In the genomic region with DNA sequence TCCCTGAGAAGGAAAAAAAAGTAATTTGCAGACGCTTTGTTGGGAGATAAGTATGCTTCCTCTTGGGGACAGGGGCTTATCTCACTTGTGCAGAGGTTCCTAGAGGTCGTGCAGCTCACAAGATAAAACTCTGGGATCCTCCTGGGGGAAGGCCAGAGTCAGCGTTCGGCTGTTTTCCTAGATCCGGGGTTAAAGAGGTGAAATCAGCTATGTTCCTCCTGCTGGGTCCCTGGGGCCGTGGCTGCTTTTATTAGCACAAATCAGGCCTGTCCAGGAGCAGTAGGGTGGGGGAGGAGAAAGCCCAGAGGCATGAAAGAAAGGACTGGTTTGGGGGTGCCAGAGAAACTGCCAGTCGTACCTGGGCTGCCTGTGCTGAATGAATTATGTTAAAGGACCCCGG, we compare ENCODE assay signal across 8 mouse cellular contexts.
DNase-seq lines count a peak whose midpoint lies in the region; ATAC-seq and TF ChIP-seq lines count a peak whose summit lies in the region.

No protein-coding gene starts in this region.

- no peaks in the 10 kb centered on the region for H3K36me3 ChIP-seq in embryonic facial prominence, embryonic 10.5 days (replicated peaks)
- H3K36me3 ChIP-seq in hindbrain, embryonic 14.5 days (replicated peaks; ENCODE audit: control insufficient read depth, insufficient read depth): no peaks in the 10 kb centered on the region
- no peaks in the 10 kb centered on the region for H3K36me3 ChIP-seq in liver, embryonic 16.5 days (ENCODE audit: control insufficient read depth, insufficient read depth)

- intact Hi-C loops in gastrocnemius, adult 2 months (cut with DNase I): no loop called here

- TF ChIP-seq POLR2A in brain, embryonic 14.5 days (IDR thresholded peaks at IDR 0.05; ENCODE audit: borderline replicate concordance, extremely low read depth, insufficient read depth, insufficient read length, poor library complexity, severe bottlenecking): no peak

- H3K9ac ChIP-seq in hindbrain, embryonic 14.5 days: peak overlapping the region; percentile 25; the same call in 1 of the 2 replicates
- H3K9ac ChIP-seq in liver, embryonic 16.5 days (ENCODE audit: low read depth, low read length): peak overlapping the region; percentile 35

- 8% methylated on average over 8 of the region's 8 CpGs for WGBS in embryonic facial prominence, embryonic 10.5 days
- WGBS in hindbrain, embryonic 14.5 days: 8% methylated on average over 8 of the region's 8 CpGs
- 3% methylated on average over 8 of the region's 8 CpGs for WGBS in liver, embryonic 16.5 days (ENCODE audit: insufficient replicate concordance)

- no peak overlapping the region for H3K4me3 ChIP-seq in embryonic facial prominence, embryonic 10.5 days
- no peak overlapping the region for H3K4me3 ChIP-seq in hindbrain, embryonic 14.5 days (replicated peaks; ENCODE audit: low read length)
- peak overlapping the region; percentile 26 for H3K4me3 ChIP-seq in liver, embryonic 16.5 days (ENCODE audit: low read depth, low read length)
- no peak overlapping the region for H3K4me3 ChIP-seq in gastrocnemius, adult 2 months

- no peaks in the 10 kb centered on the region for H3K27me3 ChIP-seq in embryonic facial prominence, embryonic 10.5 days (replicated peaks; ENCODE audit: low read depth, poor library complexity, severe bottlenecking)
- H3K27me3 ChIP-seq in hindbrain, embryonic 14.5 days (ENCODE audit: control insufficient read depth, insufficient read depth, low read length): no peaks in the 10 kb centered on the region
- H3K27me3 ChIP-seq in liver, embryonic 16.5 days (ENCODE audit: control insufficient read depth, insufficient read depth, low read depth, low read length): no peaks in the 10 kb centered on the region

- H3K4me2 ChIP-seq in hindbrain, embryonic 14.5 days (replicated peaks): peak overlapping the region; percentile 15; the same call in 1 of the 2 replicates
- H3K4me2 ChIP-seq in liver, embryonic 16.5 days (ENCODE audit: low read depth, low read length): peak overlapping the region; percentile 78

- H3K4me1 ChIP-seq in embryonic facial prominence, embryonic 10.5 days: peaks cover 21% of the 10 kb centered on the region
- peaks cover 22% of the 10 kb centered on the region for H3K4me1 ChIP-seq in hindbrain, embryonic 14.5 days (replicated peaks; ENCODE audit: control insufficient read depth, insufficient read depth, low read length)
- H3K4me1 ChIP-seq in liver, embryonic 16.5 days (ENCODE audit: control insufficient read depth, low read depth, low read length): peaks cover 43% of the 10 kb centered on the region

- no peaks in the 10 kb centered on the region for H3K9me3 ChIP-seq in embryonic facial prominence, embryonic 10.5 days
- no peaks in the 10 kb centered on the region for H3K9me3 ChIP-seq in hindbrain, embryonic 14.5 days (ENCODE audit: control insufficient read depth, low read length)
- H3K9me3 ChIP-seq in liver, embryonic 16.5 days (replicated peaks; ENCODE audit: control insufficient read depth, low read length): no peaks in the 10 kb centered on the region

- DNase-seq in brain, embryonic 14.5 days (ENCODE audit: low read depth): peak; percentile 76
- peak; percentile 25 for DNase-seq in embryonic facial prominence, embryonic 10.5 days (ENCODE audit: low spot score)
- no peak for DNase-seq in hindbrain, embryonic 14.5 days (ENCODE audit: low spot score)
- DNase-seq in gastrocnemius, adult 2 months: no peak
- DNase-seq in gastrocnemius, postnatal 4 days (ENCODE audit: low spot score in 2 of 2): no peak
- DNase-seq in frontal cortex, postnatal 10 days (ENCODE audit: low spot score in 2 of 2): no peak
- DNase-seq in layer of hippocampus, adult 9-10 months (ENCODE audit: low spot score): no peak

- TF ChIP-seq CTCF in brain, embryonic 14.5 days (IDR thresholded peaks at IDR 0.05; ENCODE audit: borderline replicate concordance, extremely low read depth, insufficient read depth, insufficient read length): no peak
- TF ChIP-seq CTCF in gastrocnemius, adult 2 months (IDR thresholded peaks at IDR 0.05): no peak

- H3K27ac ChIP-seq in embryonic facial prominence, embryonic 10.5 days (replicated peaks): peak overlapping the region; percentile 69
- H3K27ac ChIP-seq in hindbrain, embryonic 14.5 days: peak overlapping the region; percentile 72
- H3K27ac ChIP-seq in liver, embryonic 16.5 days (ENCODE audit: low read length): peak overlapping the region; percentile 98
- no peak overlapping the region for H3K27ac ChIP-seq in gastrocnemius, adult 2 months

- ATAC-seq in hindbrain, embryonic 14.5 days (ENCODE audit: low FRiP score): peak; percentile 34; the same call in 1 of the 2 replicates
- peak; percentile 93 for ATAC-seq in liver, embryonic 16.5 days (ENCODE audit: low read depth)

Comparison
In these comparisons a context has a peak if more than half of its experiments do, and no peak if none do; other contexts are left out.
1. DNase-seq: peak in brain, embryonic 14.5 days (single experiment) and embryonic facial prominence, embryonic 10.5 days (single experiment); none in hindbrain, embryonic 14.5 days (single experiment), gastrocnemius, adult 2 months (single experiment), gastrocnemius, postnatal 4 days (0 of 2), frontal cortex, postnatal 10 days (0 of 2) and layer of hippocampus, adult 9-10 months (single experiment).